Mouse (Mus musculus): ENCODE measurements around the gene Gm49394. TPM values are rescaled to one million over a fixed set of nuclear protein-coding genes. Genes with fewer than 3 reads are reported as not detected.

Gm49394 gene
- not detected for total RNA-seq (2023)

GRCm38 (mm10) chr7:142669751-142670625 is at the start of gene Gm49394:
Gm49394 (minus strand) TSS chr7:142669942.

GRCm38 (mm10) chr7:142666659-142667058 is 3.1 kb downstream of the Gm49394 start, which contains the start of gene Igf2:
Igf2 (minus strand) TSS chr7:142666816.

Other genes with a start within 250 kb of the Gm49394 start
- 1 to 10 TPM; 3.9 to 4.9 TPM for gene Syt8, start 235.1 kb downstream of the Gm49394 start, total RNA-seq (2023)
- 1 to 10 TPM; 6.5 to 8.8 TPM for gene Tnni2, start 228.1 kb downstream of the Gm49394 start, total RNA-seq (2023)
- gene Lsp1, start 209.1 kb downstream of the Gm49394 start, total RNA-seq (2023): 1,000 to 10,000 TPM; 1,439 to 1,614 TPM
- gene Tnnt3, start 171.1 kb downstream of the Gm49394 start, total RNA-seq (2023): 10 to 100 TPM; 19.7 to 29.8 TPM
- gene Mrpl23, start 137.3 kb downstream of the Gm49394 start, total RNA-seq (2023): 1 to 10 TPM; 2.8 to 7.0 TPM
- not detected for gene Igf2, start 3.1 kb downstream of the Gm49394 start, total RNA-seq (2023)
- gene Ins2, start 73.4 kb upstream of the Gm49394 start, total RNA-seq (2023): not detected

All from neutrophil, adult 59 days (primary cell).